Mouse (Mus musculus) liver, adult (tissue): Measurements from ENCODE around the gene Krr1.

Source experiments
- GATA4 ChIP-seq: IDR thresholded peaks from 2 replicates; pipeline ENCODE4 v1.6.1; 2014; ENCODE audit warnings: mild to moderate bottlenecking, low read length; ENCODE audit not compliant: insufficient replicate concordance

Krr1 gene

DNA sequence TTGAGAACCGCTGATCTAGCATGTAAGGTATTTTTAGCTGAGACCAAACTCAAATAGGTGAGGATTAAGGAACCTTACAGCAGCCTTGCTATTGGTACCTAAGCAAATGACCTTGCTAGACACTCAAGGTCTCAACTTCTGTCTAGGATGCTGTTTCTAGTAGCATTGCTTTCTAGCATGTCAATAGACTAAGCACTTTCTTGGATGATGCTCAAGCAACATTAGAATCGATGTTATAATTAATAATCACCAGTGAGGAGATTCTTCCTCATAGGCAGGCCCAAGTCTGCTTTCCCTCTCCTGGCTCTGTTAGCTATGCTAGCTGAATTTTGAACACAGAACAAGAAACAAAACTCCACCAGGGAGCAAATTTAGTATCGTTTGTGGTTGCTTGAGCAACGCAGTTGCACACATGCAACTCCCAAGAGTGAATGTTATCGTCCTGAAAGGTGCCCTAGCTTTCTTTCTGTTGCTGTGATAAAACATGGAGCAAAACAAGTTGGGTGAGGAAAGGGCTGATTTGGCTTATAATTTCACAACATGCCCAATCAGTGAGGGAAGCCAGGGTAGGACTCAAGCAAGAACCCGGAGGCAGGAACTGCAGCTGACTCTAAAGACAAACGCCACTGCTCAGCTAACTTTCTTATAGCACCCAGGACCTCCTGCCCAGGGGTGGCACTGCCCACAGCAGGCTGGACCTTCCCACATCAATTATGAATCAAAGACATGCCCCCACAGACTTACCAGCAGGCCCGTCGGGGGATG lies 29.5 kb downstream of the Krr1 start:
- no peak for TF ChIP-seq GATA4

DNA sequence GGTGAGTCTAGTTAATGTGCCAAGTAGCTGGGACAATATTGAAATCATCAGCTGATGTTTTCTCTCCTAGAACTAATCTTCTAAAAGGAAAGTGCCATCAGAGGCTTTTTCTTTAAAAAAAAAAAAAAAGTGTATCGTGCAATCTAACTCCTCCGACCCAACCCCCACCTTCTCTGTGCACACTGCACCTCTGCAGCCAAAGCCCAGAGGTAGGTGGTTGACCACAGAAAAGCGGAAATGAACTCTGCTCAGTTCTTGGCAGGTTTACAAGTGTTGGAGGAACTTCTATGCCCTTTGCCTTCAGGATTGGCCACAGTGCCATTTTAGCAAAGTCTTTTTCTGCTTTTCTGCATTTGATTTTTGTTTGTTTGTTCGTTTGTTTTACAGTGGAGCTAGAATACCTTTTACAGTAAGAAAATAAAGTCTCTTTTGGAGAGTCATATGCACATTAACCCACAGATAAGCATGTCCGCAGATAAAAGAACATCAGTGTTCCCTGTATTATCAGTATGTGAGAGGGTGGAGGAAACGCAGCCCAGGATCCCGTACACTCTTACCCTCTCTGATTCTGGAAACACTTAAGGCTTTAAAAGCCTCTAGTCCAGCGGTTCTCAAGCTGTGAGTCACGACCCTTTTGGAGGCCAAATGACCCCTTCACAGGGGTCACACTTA lies 30.2 kb downstream of the Krr1 start, which contains the start of gene Glipr1:
TSS of gene Glipr1 (minus strand) at position 88 of the 672 bp plus-strand sequence.
- TF ChIP-seq GATA4, result no peak

- TF ChIP-seq GATA4, result no peak
These were observed 51.1 kb downstream of the Krr1 start for GRCm38 (mm10) chr10:112023585-112023984.
